Mouse (Mus musculus) lung, postnatal 14 days (tissue): ENCODE measurements around the gene Gm1043.

Experiments
- DNase-seq: peaks from one replicate; pipeline ENCODE4 v3.0.0; 2021

Gm1043 gene

GRCm38 (mm10) chr5:37073660-37074059, 11.5 kb upstream of the Gm1043 start:
- no peak for DNase-seq

GRCm38 (mm10) chr5:37076692-37077329, 8.4 kb upstream of the Gm1043 start:
- DNase-seq: no peak

GRCm38 (mm10) chr5:37077330-37077698, 7.9 kb upstream of the Gm1043 start:
- no peak for DNase-seq

- DNase-seq: no peak
These were observed 5.7 kb upstream of the Gm1043 start for GRCm38 (mm10) chr5:37079484-37079883.

- no peak for DNase-seq
These were observed 4.6 kb upstream of the Gm1043 start for GRCm38 (mm10) chr5:37080601-37081000.

GRCm38 (mm10) chr5:37082420-37082819, 2.8 kb upstream of the Gm1043 start:
- no peak for DNase-seq

GRCm38 (mm10) chr5:37083209-37083770, 1.9 kb upstream of the Gm1043 start:
- no peak for DNase-seq

GRCm38 (mm10) chr5:37083850-37084249, 1.3 kb upstream of the Gm1043 start:
- no peak for DNase-seq

GRCm38 (mm10) chr5:37085918-37086317, 748 bp downstream of the Gm1043 start:
- DNase-seq: no peak

GRCm38 (mm10) chr5:37087786-37088185, 2.6 kb downstream of the Gm1043 start:
- no peak for DNase-seq

- no peak for DNase-seq
These were observed 3.4 kb downstream of the Gm1043 start for GRCm38 (mm10) chr5:37088342-37089108.

- DNase-seq: no peak
These were observed 6.0 kb downstream of the Gm1043 start for GRCm38 (mm10) chr5:37091171-37091628.

GRCm38 (mm10) chr5:37094941-37095340, 9.8 kb downstream of the Gm1043 start:
- no peak for DNase-seq

GRCm38 (mm10) chr5:37097591-37097990, 12.4 kb downstream of the Gm1043 start:
- no peak for DNase-seq

- no peak for DNase-seq
These were observed 15.6 kb downstream of the Gm1043 start for GRCm38 (mm10) chr5:37100813-37101212.

GRCm38 (mm10) chr5:37101631-37102030, 16.5 kb downstream of the Gm1043 start:
- no peak for DNase-seq

- DNase-seq: no peak
These were observed 16.9 kb downstream of the Gm1043 start for GRCm38 (mm10) chr5:37102056-37102455.

- no peak for DNase-seq
These were observed 20.6 kb downstream of the Gm1043 start for GRCm38 (mm10) chr5:37105531-37106456.

GRCm38 (mm10) chr5:37107111-37107510, 21.9 kb downstream of the Gm1043 start:
- no peak for DNase-seq

GRCm38 (mm10) chr5:37107611-37108010, 22.4 kb downstream of the Gm1043 start:
- no peak for DNase-seq

GRCm38 (mm10) chr5:37109280-37109849, 24.2 kb downstream of the Gm1043 start:
- DNase-seq: peak; percentile 58

GRCm38 (mm10) chr5:37112389-37112788, 27.2 kb downstream of the Gm1043 start:
- no peak for DNase-seq

GRCm38 (mm10) chr5:37117126-37117525, 32.0 kb downstream of the Gm1043 start:
- DNase-seq: no peak
